Mouse (Mus musculus): ENCODE data around the gene Slc26a6. TPM values are rescaled to one million over a fixed set of nuclear protein-coding genes. Genes with fewer than 3 reads are reported as not detected.

The Slc26a6 gene
- polyA plus RNA-seq, 1 experiment from 2014 or later = 12.7 TPM

DNA sequence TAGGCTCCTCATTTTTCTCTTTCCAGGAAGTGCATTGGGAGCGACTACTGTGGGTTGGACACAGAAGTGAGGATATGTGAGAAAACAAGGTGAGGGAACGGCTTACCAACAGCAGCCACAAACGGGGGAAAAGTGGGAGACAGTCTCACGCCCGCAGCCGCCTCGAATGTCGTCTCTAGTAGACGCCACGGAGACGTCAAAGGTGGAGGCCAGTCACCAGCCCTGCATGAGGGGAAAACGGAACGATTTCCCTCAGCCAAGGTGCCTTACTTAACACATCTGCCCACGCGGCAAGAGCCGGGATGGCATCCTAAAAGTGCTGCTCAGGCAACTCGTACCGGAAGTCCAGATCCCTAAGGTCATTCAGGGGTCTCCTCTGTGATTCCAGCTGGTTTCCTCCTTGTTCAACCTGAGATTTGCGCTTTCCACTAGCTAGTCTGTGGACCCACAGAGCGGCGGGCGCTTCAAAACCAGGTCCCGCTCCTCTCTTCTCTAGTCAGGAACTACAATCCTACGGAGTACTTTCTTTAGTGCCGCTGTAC, 28.9 kb upstream of the Slc26a6 start:
- ATAC-seq (ENCODE audit: low FRiP score) = no peak
- Histone ChIP-seq H3K9ac (peak overlapping the region; percentile 49), H3K27ac (peak overlapping the region; percentile 89; the same call in 1 of the 2 replicates), H3K27me3 (peaks cover 61% of the 10 kb centered on the region), H3K4me3 (peak overlapping the region; percentile 79), H3K4me1 (peaks cover 21% of the 10 kb centered on the region), H3K9me3 (replicated peaks) (no peaks in the 10 kb centered on the region), H3K4me2 (replicated peaks) (peak overlapping the region; percentile 89), H3K36me3 (peaks cover 16% of the 10 kb centered on the region)
- 5% methylated on average over 25 of the region's 25 CpGs for WGBS

DNA sequence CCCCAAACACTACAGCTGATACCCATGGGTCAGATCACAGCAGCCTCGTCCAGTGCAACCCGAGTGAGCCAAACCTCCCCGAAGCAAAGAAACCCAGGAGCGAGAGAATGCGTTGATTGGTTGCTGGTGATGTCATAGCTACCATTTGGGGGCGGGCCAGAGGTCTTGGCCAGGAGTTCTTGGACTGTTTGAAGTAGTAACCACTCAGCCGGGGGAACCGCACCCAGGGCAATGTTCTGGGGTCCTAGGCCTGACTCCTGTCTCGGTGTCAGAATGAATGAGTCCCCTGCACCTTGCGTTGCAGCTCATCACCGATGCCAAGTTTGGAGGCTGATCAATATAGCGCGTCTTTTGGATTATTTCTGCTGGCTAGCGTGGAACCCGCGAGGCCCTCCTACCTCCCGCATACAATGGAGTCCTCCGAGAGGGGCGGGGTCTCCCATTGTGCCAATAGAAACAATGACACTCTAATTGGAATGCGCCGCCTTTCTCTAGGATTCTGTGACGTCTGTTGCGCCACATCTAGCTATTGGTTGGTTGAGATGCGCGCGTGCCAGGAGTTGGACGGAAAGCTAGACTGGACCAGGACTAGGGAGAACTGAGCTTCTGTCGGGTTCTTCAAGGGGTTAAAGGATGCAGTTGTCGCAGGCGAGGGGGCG, 28.2 kb upstream of the Slc26a6 start:
- peak; percentile 90 for ATAC-seq (ENCODE audit: low FRiP score)
- peaks cover 23% of the 10 kb centered on the region for H3K36me3 ChIP-seq
- peak overlapping the region; percentile 89 for H3K27ac ChIP-seq
- WGBS = under 1% methylated on average over 31 of the region's 31 CpGs
- peak overlapping the region; percentile 89 for H3K4me2 ChIP-seq (replicated peaks)
- peak overlapping the region; percentile 79 for H3K4me3 ChIP-seq
- H3K9me3 ChIP-seq (replicated peaks) = no peaks in the 10 kb centered on the region
- H3K27me3 ChIP-seq = peaks cover 68% of the 10 kb centered on the region
- peak overlapping the region; percentile 49 for H3K9ac ChIP-seq
- peaks cover 28% of the 10 kb centered on the region for H3K4me1 ChIP-seq

- peak within 1 kb of the TSS; percentile 91 for H3K9ac ChIP-seq
- WGBS = under 1% methylated on average over 59 of the region's 70 CpGs
- H3K4me2 ChIP-seq (replicated peaks) = peak within 1 kb of the TSS; percentile 89
- H3K4me1 ChIP-seq = peaks cover 40% of the 10 kb centered on the region
- ATAC-seq (ENCODE audit: low FRiP score) = peak; percentile 62
- peak within 1 kb of the TSS; percentile 79 for H3K4me3 ChIP-seq
- H3K36me3 ChIP-seq = peaks cover 31% of the 10 kb centered on the region
- H3K27me3 ChIP-seq = peaks cover 80% of the 10 kb centered on the region
- H3K27ac ChIP-seq = peak within 1 kb of the TSS; percentile 89
- H3K9me3 ChIP-seq (replicated peaks) = no peaks in the 10 kb centered on the region
These were observed 27.0 kb upstream of the Slc26a6 start, which contains the start of gene Celsr3 for GRCm38 (mm10) chr9:108825820-108826699. Gene Celsr3 (plus strand): TSS chr9:108826320.

DNA sequence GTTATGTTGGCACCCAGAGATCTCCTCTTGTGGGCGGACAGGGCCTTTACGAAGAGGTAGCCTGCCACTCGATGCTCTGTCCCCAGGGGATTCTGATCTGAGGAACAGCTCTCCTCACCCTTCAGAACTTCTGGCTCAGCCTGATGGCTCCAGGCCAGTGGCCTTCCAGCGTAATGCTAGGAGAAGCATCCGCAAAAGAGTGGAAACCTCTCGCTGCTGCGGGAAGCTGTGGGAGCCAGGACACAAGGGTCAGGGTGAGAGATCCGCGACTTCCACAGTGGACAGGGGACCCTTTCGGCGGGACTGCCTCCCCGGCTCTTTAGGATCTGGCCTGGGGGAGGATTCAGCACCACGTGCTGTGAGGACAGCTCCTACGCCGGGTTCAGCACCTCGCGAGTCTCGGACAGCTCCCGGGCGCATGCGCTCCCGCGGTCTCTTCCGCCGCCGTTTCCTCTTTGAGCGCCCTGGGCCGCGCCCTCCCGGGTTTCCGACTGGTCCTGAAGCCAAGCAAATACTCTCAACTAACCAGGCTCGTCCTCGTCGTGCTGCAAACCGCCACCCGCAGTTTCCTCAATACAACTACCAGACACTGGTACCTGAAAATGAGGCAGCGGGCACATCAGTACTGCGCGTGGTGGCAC, 26.3 kb upstream of the Slc26a6 start:
- Histone ChIP-seq H3K4me1 (peaks cover 47% of the 10 kb centered on the region), H3K9ac (peak overlapping the region; percentile 91), H3K27me3 (peaks cover 87% of the 10 kb centered on the region), H3K4me2 (replicated peaks) (peak overlapping the region; percentile 89), H3K4me3 (peak overlapping the region; percentile 79), H3K27ac (peak overlapping the region; percentile 89), H3K36me3 (peaks cover 31% of the 10 kb centered on the region), H3K9me3 (replicated peaks) (no peaks in the 10 kb centered on the region)
- ATAC-seq (ENCODE audit: low FRiP score) = no peak
- WGBS = 2% methylated on average over 39 of the region's 39 CpGs

DNA sequence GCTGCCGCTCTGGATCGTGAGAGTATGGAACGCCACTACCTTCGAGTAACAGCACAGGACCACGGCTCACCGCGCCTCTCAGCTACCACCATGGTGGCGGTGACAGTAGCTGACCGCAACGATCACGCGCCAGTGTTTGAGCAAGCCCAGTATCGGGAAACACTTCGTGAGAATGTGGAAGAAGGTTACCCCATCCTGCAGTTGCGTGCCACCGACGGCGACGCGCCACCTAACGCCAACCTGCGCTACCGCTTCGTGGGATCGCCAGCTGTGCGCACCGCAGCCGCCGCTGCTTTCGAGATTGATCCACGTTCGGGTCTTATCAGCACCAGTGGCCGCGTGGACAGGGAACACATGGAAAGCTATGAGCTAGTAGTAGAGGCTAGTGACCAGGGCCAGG, 25.6 kb upstream of the Slc26a6 start:
- Histone ChIP-seq H3K27ac (peak overlapping the region; percentile 89; the same call in 1 of the 2 replicates), H3K4me1 (peaks cover 54% of the 10 kb centered on the region), H3K36me3 (peaks cover 38% of the 10 kb centered on the region), H3K4me3 (peak overlapping the region; percentile 79), H3K9me3 (replicated peaks) (no peaks in the 10 kb centered on the region), H3K27me3 (peaks cover 89% of the 10 kb centered on the region), H3K4me2 (replicated peaks) (peak overlapping the region; percentile 89), H3K9ac (peak overlapping the region; percentile 91)
- 13% methylated on average over 34 of the region's 34 CpGs for WGBS
- no peak for ATAC-seq (ENCODE audit: low FRiP score)

- Histone ChIP-seq H3K27me3 (peaks cover 91% of the 10 kb centered on the region), H3K27ac (no peak overlapping the region), H3K36me3 (peaks cover 42% of the 10 kb centered on the region), H3K4me3 (peak overlapping the region; percentile 79), H3K4me2 (replicated peaks) (peak overlapping the region; percentile 89), H3K9me3 (replicated peaks) (no peaks in the 10 kb centered on the region), H3K4me1 (peaks cover 58% of the 10 kb centered on the region), H3K9ac (peak overlapping the region; percentile 91)
- no peak for ATAC-seq (ENCODE audit: low FRiP score)
- WGBS = 66% methylated on average over 18 of the region's 18 CpGs
These were observed 25.2 kb upstream of the Slc26a6 start for GRCm38 (mm10) chr9:108827906-108828305.

GRCm38 (mm10) chr9:108831637-108832036, 21.4 kb upstream of the Slc26a6 start:
- Histone ChIP-seq H3K9ac (peak overlapping the region; percentile 13; the same call in 1 of the 2 replicates), H3K4me3 (peak overlapping the region; percentile 38), H3K36me3 (peaks cover 79% of the 10 kb centered on the region)

GRCm38 (mm10) chr9:108832390-108833108, 20.5 kb upstream of the Slc26a6 start:
- Histone ChIP-seq H3K4me3 (peak overlapping the region; percentile 38), H3K4me1 (peaks cover 48% of the 10 kb centered on the region), H3K27me3 (peaks cover 60% of the 10 kb centered on the region), H3K4me2 (replicated peaks) (peak overlapping the region; percentile 87), H3K9me3 (replicated peaks) (no peaks in the 10 kb centered on the region), H3K27ac (no peak overlapping the region), H3K36me3 (peaks cover 87% of the 10 kb centered on the region), H3K9ac (peak overlapping the region; percentile 23; the same call in 1 of the 2 replicates)
- WGBS = 6% methylated on average over 44 of the region's 46 CpGs
- ATAC-seq (ENCODE audit: low FRiP score) = peak; percentile 94

More at GRCm38 (mm10) chr9:108831637-108832036, 21.4 kb upstream of the Slc26a6 start:
- WGBS = 6% methylated on average over 23 of the region's 23 CpGs
- peak overlapping the region; percentile 87 for H3K4me2 ChIP-seq (replicated peaks)
- no peaks in the 10 kb centered on the region for H3K9me3 ChIP-seq (replicated peaks)
- H3K4me1 ChIP-seq = peaks cover 55% of the 10 kb centered on the region
- ATAC-seq (ENCODE audit: low FRiP score) = no peak
- H3K27ac ChIP-seq = no peak overlapping the region
- H3K27me3 ChIP-seq = peaks cover 67% of the 10 kb centered on the region

DNA sequence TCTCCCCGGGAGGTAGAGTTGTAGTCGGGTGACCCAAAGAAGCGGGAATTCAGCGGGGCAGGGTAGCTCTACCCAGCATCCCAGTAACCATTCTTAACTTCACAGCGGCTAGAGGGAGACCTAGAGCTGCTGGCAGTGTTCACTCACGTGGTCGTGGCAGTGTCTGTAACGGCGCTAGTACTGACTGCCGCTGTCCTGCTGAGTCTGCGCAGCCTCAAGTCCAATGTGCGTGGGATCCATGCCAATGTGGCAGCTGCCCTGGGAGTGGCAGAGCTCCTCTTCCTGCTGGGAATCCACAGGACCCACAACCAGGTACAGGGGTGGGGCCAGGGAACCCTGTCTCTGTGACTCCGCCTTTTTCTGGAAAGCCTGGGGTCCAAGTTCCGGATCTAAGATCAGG, 10.1 kb upstream of the Slc26a6 start:
- peaks cover 95% of the 10 kb centered on the region for H3K36me3 ChIP-seq
- H3K27me3 ChIP-seq = peaks cover 10% of the 10 kb centered on the region; the same call in 1 of the 2 replicates
- no peaks in the 10 kb centered on the region; the same call in 1 of the 2 replicates for H3K4me1 ChIP-seq
- 22% methylated on average over 14 of the region's 14 CpGs for WGBS
- peak overlapping the region; percentile 19; the same call in 1 of the 2 replicates for H3K4me2 ChIP-seq (replicated peaks)
- no peak overlapping the region for H3K4me3 ChIP-seq
- no peaks in the 10 kb centered on the region for H3K9me3 ChIP-seq (replicated peaks)
- no peak for ATAC-seq (ENCODE audit: low FRiP score)
- H3K27ac ChIP-seq = no peak overlapping the region
- no peak overlapping the region for H3K9ac ChIP-seq

- Histone ChIP-seq H3K4me1 (no peaks in the 10 kb centered on the region; the same call in 1 of the 2 replicates), H3K9me3 (replicated peaks) (no peaks in the 10 kb centered on the region), H3K27ac (no peak overlapping the region), H3K9ac (no peak overlapping the region), H3K4me3 (no peak overlapping the region), H3K4me2 (replicated peaks) (no peak overlapping the region), H3K27me3 (peaks cover 10% of the 10 kb centered on the region; the same call in 1 of the 2 replicates), H3K36me3 (peaks cover 94% of the 10 kb centered on the region)
- no peak for ATAC-seq (ENCODE audit: low FRiP score)
- 64% methylated on average over 5 of the region's 5 CpGs for WGBS
These were observed 7.7 kb upstream of the Slc26a6 start for GRCm38 (mm10) chr9:108845390-108845789.

- ATAC-seq (ENCODE audit: low FRiP score) = no peak
- H3K4me1 ChIP-seq = peaks cover 4% of the 10 kb centered on the region; the same call in 1 of the 2 replicates
- H3K27ac ChIP-seq = no peak overlapping the region
- H3K36me3 ChIP-seq = peaks cover 89% of the 10 kb centered on the region
- no peak overlapping the region for H3K4me2 ChIP-seq (replicated peaks)
- no peaks in the 10 kb centered on the region for H3K9me3 ChIP-seq (replicated peaks)
- H3K4me3 ChIP-seq = no peak overlapping the region
- WGBS = 87% methylated on average over 4 of the region's 4 CpGs
- H3K27me3 ChIP-seq = no peaks in the 10 kb centered on the region; the same call in 1 of the 2 replicates
- no peak overlapping the region for H3K9ac ChIP-seq
These were observed 5.7 kb upstream of the Slc26a6 start for GRCm38 (mm10) chr9:108847374-108847773.
